Mouse (Mus musculus): ENCODE measurements at regions not wholly inside any gene's neighbourhood (a gene's known extent, or its start where the extent isn't known, plus 50 kb on each side); places are given as distances from the start of the nearest gene placed in this dataset.

GRCm38 (mm10) chr13:83731481-83732006 lies 227.7 kb downstream of the Mef2c start:
- peak; percentile 23 for DNase-seq

- peak; percentile 11 for DNase-seq
Measured at GRCm38 (mm10) chr13:83732283-83733121, 228.7 kb downstream of the Mef2c start.

- DNase-seq = no peak
Measured at GRCm38 (mm10) chr13:83733231-83733990, 229.6 kb downstream of the Mef2c start.

GRCm38 (mm10) chr13:83733991-83734610 lies 230.3 kb downstream of the Mef2c start:
- DNase-seq = no peak

GRCm38 (mm10) chr13:83734656-83735055 lies 230.8 kb downstream of the Mef2c start:
- DNase-seq = no peak

DNA sequence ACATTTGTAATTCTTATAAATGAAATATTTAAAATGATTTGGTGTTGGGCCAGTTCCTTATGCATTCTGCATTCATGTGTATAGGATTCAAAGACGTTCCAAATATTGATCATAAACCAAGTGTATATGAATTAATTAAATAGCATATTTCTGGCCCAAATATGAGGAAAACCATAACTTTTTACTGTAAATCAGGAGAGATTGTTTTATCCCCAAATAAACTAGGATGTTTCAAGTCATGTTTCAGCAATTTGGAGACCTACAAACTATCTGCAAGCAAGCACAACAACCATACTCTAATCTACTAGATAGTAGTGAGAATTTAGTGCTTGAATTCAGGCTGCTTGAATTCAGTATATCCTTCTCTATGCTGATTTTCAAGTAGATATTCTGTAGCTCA lies 231.3 kb downstream of the Mef2c start:
- no peak for DNase-seq

DNA sequence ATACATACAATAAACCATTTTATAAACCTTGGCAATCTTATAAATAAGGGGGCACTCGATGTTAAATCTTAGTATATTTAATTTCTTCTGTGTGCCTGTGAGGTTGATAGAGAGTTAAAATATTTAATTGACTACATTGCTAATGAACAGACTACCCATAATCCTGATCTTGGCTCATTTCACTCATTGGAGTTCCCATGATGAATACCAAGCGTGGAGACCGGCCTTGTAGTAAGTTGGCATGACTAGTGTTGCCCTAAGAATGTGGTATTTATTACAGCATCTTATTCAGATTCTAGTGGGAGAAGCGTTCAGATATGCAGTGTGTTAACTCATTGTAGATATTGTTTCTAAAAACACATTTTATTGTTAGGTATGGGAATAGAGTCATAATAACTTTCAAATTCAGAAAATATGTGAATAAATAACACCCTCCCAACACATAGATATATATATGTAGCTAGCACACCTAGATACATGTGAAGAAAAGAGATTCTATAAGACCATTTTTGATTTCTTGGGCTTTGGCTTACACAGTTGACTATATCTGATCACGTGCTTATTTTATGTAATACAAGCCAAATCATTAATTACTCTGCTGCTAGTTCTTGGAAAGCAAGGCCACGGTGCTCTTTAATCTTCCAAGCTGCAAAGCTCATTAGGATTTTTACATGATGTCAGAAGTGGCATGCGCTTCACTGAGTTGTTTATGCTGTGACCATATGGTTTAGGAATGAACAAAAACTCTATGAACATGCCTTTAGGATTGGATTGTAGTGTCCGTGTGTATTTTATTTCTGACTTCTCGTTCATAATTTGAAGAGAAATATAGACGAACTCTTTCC lies 232.0 kb downstream of the Mef2c start:
- no peak for DNase-seq

DNA sequence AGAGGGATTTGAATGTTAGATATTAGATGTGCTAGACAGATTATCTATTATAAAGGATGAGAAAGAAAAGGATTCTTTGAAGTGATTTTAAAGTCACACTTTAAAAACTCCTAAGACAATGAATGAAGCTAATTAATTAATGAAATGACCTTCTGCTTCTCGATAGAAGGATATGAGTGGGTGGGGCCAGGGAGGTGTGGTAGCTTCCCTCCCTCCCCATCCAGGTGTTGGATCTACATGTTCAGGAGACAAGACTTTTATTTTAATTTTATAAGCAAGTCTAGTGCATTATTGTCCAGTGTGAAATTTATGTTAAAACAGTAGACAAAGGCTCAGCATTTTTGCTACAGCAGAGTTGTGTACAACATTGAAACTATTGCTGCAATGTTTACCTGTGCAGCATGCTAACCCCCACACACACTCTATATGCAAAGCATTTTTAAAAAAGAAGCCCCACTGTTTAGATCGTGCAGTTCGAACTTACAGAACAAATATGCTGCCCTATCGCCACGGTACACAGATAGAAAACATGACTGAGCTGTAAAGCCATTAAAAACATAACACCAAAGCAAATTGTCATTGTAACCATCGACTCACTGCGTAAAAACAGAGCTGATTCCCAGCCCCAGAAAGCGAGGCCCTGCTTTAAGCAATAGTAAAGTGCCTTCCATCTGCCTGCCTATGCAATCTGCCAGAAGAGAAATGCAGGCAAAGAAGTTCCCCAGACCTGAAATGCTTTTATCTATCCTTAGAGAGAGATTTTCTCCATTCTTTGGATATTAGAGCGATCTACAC lies 233.4 kb downstream of the Mef2c start:
- DNase-seq = no peak

GRCm38 (mm10) chr13:83737826-83738527 lies 234.1 kb downstream of the Mef2c start:
- no peak for DNase-seq

DNA sequence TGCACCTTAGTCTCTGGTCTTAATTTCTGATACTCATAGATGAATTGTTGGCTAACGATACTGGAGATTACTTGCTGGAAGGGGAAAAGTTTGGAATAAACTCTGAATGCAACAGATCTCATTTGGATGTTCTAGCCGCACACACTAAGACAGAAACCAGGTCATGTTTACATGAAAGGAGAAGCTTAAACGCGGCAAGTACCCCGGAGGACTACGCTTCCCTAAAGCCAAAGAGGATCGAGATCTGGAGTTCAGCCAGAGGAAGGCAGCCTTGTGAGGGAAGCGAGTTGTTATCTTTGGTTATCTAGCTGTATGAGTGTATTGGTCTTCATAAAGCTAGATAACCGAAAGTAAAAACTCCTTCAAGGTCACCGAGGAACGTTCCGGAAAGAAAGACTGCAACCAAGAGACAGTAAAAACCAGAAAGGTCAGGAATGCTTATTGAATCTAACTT lies 234.7 kb downstream of the Mef2c start:
- DNase-seq = no peak

GRCm38 (mm10) chr13:83739131-83739530 lies 235.3 kb downstream of the Mef2c start:
- DNase-seq = no peak

DNA sequence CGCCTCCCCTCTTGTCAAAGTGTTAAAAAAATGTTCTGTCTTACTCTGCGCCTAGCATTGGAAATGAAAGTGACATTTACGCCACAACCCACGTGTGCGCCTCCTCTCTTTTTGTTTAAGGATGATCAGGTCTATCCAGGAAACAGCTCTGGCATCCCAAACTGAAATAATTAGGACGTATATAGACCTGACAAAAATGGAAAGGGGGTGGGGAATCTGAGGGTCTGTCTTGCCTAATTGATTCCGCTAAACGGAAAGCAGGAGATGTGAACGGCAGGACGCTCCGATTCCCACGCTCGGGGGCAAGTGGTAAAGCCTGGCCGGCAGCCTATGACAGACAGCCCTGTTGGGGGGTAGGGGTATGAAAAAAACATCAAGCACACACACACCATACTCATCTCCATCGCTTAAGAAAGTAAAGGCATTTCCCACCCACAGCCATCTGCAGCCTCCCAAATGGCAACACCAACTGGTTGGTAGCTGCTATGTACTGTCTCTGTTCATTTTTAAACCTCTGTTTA lies 235.8 kb downstream of the Mef2c start:
- no peak for DNase-seq

DNA sequence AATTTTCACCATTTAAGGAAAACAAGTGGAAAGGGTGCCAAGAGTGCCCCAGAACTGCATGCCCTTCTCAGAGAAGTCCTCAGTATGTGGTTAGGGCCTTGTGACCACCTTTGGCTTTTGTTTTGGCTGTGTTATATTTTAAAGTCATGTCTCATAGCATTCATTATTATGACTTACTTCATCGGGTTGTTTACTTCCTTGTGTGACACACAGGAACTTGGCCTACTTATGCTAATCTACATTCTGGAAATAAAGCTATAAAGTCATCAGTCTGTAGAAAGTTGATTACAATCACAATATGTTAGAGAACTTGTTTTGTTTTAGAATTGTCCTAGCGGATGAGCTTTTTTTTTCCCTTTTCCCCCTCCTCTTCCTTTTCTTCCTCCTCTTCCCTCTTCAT lies 236.3 kb downstream of the Mef2c start:
- DNase-seq = no peak

GRCm38 (mm10) chr13:83740771-83741170 lies 236.9 kb downstream of the Mef2c start:
- DNase-seq = no peak

DNA sequence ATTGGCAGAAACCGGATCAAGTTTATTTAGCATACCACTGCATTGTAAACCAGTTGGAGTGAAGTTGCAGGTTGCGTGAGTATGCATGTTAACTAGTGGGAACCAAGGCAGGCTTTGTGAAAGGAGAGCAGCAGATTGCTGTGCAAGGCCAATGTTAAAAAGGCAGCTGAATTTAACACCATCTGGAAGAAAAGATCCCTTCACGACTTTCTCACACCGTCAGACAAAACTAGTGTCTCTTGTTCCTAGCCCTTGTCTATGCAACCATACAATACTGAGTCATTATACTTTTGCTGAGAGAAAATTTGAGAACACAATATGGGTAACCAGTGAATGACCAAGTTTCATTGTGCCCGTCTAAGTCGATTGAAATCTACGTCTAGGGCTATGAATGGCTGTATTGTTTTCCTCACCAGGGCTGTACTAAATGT lies 237.8 kb downstream of the Mef2c start:
- no peak for DNase-seq

- no peak for DNase-seq
Measured at GRCm38 (mm10) chr13:83742102-83742501, 238.3 kb downstream of the Mef2c start.

DNA sequence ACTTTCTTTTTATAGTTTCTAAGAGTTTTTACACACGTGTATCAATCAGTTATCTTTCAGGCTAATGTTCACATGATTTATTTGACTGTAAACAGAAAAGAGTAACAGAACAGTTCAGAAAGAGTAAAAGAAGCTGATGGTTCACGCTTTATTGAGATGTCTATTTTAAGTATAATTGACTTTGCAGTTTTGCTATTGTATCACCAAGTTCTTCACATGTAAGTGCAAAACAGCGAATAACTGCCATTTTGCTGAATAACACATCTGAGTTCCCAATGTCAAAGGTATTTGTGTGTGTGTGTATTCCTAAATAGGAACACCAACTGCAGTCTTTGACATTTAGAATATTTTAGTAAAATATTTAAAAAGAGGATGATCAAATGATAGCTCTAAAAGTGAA lies 238.7 kb downstream of the Mef2c start:
- DNase-seq = no peak

DNA sequence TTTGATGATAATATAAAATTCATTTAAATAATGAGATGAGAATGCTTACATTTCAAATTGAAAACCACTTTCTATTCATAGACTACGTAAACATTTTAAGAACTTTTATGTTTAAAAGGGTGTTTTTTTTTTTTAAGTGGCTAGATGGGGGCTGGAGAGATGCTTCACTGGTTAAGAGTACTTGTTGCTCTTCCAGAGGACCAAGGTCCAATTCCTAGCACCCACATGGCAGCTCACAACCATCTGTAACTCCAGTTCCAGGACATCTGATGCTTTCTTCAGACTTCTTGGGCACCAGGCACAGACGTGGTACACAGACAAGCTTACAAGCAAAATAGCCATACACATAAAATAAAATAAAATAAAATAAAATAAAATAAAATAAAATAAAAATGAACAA lies 239.5 kb downstream of the Mef2c start:
- no peak for DNase-seq

DNA sequence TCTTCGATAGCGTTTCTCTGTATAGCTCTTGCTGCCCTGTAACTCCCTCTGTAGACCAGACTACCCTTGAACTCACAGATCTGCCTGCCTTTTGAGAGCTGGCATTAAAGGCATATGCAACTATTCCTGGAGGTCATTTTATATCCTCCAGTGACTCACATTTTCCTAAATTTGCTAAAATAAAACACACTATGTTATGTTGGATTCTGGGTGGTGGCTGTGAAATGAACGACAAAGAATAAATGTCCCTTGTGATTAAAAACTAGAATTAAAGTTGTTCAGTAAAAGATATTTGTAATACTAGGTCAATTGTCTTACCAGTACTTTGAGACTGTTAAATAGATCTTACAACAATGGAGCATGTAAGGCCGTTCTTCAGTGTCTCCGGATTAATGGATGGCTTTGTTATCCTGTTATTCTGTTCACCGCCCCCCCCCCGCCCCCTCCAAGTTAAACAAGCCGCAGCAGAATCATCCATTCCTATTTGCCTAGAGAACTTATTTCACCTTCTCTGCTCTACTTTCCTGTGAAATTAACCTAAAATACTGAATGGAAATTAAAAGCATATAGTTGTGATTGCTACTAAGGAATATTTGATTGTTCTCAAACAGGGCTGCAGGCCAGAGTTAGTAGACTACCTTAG lies 240.4 kb downstream of the Mef2c start:
- no peak for DNase-seq

GRCm38 (mm10) chr13:83744981-83745555 lies 241.2 kb downstream of the Mef2c start:
- no peak for DNase-seq

All from thymus, postnatal 4 days (tissue).